Mouse (Mus musculus) frontal cortex, postnatal 10 days (tissue): ENCODE results near the gene Tenm3.

Source experiments
- DNase-seq, 2 experiments: peaks; one replicate each; pipeline ENCODE4 v3.0.0; 2022; ENCODE audit warnings: low spot score in 2 of 2, mixed read lengths in 1 of 2

Tenm3 gene

GRCm38 (mm10) chr8:48522004-48522403 is 321.7 kb downstream of the Tenm3 start:
- no peak for DNase-seq

- DNase-seq: no peak
These were observed 326.3 kb downstream of the Tenm3 start for GRCm38 (mm10) chr8:48517431-48517830.

- DNase-seq: no peak
These were observed 329.5 kb downstream of the Tenm3 start for GRCm38 (mm10) chr8:48514230-48514629.

GRCm38 (mm10) chr8:48513801-48514200 is 329.9 kb downstream of the Tenm3 start:
- DNase-seq: no peak

GRCm38 (mm10) chr8:48511546-48511945 is 332.2 kb downstream of the Tenm3 start:
- no peak for DNase-seq

- peak in 1 of 2 experiments; percentile 38 for DNase-seq
These were observed 332.6 kb downstream of the Tenm3 start for GRCm38 (mm10) chr8:48511137-48511536.

GRCm38 (mm10) chr8:48508641-48509599 is 334.8 kb downstream of the Tenm3 start:
- peak in 1 of 2 experiments; percentile 28 for DNase-seq

GRCm38 (mm10) chr8:48507719-48508501 is 335.8 kb downstream of the Tenm3 start:
- no peak for DNase-seq

- peak in 1 of 2 experiments; percentile 28 for DNase-seq
These were observed 351.3 kb downstream of the Tenm3 start for GRCm38 (mm10) chr8:48492491-48492890.

- DNase-seq: no peak
These were observed 353.1 kb downstream of the Tenm3 start for GRCm38 (mm10) chr8:48490635-48491165.

- DNase-seq: no peak
These were observed 353.7 kb downstream of the Tenm3 start for GRCm38 (mm10) chr8:48489936-48490634.

GRCm38 (mm10) chr8:48489417-48489816 is 354.3 kb downstream of the Tenm3 start:
- DNase-seq: no peak

- no peak for DNase-seq
These were observed 354.9 kb downstream of the Tenm3 start for GRCm38 (mm10) chr8:48488809-48489208.

GRCm38 (mm10) chr8:48484143-48484542 is 359.6 kb downstream of the Tenm3 start:
- DNase-seq: no peak

- DNase-seq: no peak
These were observed 361.8 kb downstream of the Tenm3 start for GRCm38 (mm10) chr8:48481709-48482671.

- DNase-seq: no peak
These were observed 366.3 kb downstream of the Tenm3 start for GRCm38 (mm10) chr8:48477371-48477935.

GRCm38 (mm10) chr8:48476896-48477295 is 366.9 kb downstream of the Tenm3 start:
- no peak for DNase-seq

- no peak for DNase-seq
These were observed 376.1 kb downstream of the Tenm3 start for GRCm38 (mm10) chr8:48467633-48468032.

- DNase-seq: peak; percentile 40 to 65
These were observed 385.4 kb downstream of the Tenm3 start for GRCm38 (mm10) chr8:48458373-48458772.
